26 mouse cellular contexts compared by ENCODE assay signal in genomic region chr15:78521331-78521730, GRCm38 (mm10). TPM values are rescaled to one million over a fixed set of nuclear protein-coding genes. Genes with fewer than 3 reads are reported as not detected.
DNase-seq lines count a peak whose midpoint lies in the region; ATAC-seq lines count a peak whose summit lies in the region.
"Had no signal": no experiment of that assay in that cellular context is flagged by ENCODE, and none has a peak within 500 bp of the region (broad histone marks: within the 10 kb centered on the region; RNA-seq: fewer than 3 reads in every experiment).

No protein-coding gene starts in this region.

- no peaks in the 10 kb centered on the region for H3K9me3 ChIP-seq in heart, embryonic 10.5 days
- H3K9me3 ChIP-seq in hindbrain, embryonic 10.5 days = no peaks in the 10 kb centered on the region
- H3K9me3 ChIP-seq in hindbrain, embryonic 14.5 days (ENCODE audit: control insufficient read depth, low read length) = no peaks in the 10 kb centered on the region
- H3K9me3 ChIP-seq: embryonic facial prominence, embryonic 15.5 days; forebrain, embryonic 10.5 days; heart, embryonic 13.5 days had no signal

- peaks cover 37% of the 10 kb centered on the region for H3K4me1 ChIP-seq in heart, embryonic 10.5 days
- peaks cover 45% of the 10 kb centered on the region for H3K4me1 ChIP-seq in hindbrain, embryonic 10.5 days (replicated peaks)
- no peaks in the 10 kb centered on the region for H3K4me1 ChIP-seq in hindbrain, embryonic 14.5 days (replicated peaks; ENCODE audit: control insufficient read depth, insufficient read depth, low read length)

- peaks cover 17% of the 10 kb centered on the region; the same call in 1 of the 2 replicates for H3K27me3 ChIP-seq in heart, embryonic 10.5 days (ENCODE audit: insufficient read depth, poor library complexity, severe bottlenecking)
- H3K27me3 ChIP-seq in hindbrain, embryonic 10.5 days (ENCODE audit: insufficient read depth, poor library complexity, severe bottlenecking) = no peaks in the 10 kb centered on the region
- H3K27me3 ChIP-seq in hindbrain, embryonic 14.5 days (ENCODE audit: control insufficient read depth, insufficient read depth, low read length) = no peaks in the 10 kb centered on the region
- H3K27me3 ChIP-seq: embryonic facial prominence, embryonic 15.5 days had no signal

- H3K9ac ChIP-seq in hindbrain, embryonic 14.5 days = no peak overlapping the region
- H3K9ac ChIP-seq: embryonic facial prominence, embryonic 15.5 days; heart, embryonic 13.5 days had no signal

- WGBS in heart, embryonic 10.5 days = 77% methylated on average over 8 of the region's 8 CpGs
- 67% methylated on average over 8 of the region's 8 CpGs for WGBS in hindbrain, embryonic 10.5 days
- WGBS in hindbrain, embryonic 14.5 days = 75% methylated on average over 8 of the region's 8 CpGs

- H3K27ac ChIP-seq in heart, embryonic 10.5 days = no peak overlapping the region
- 0 out of 2 replicates have a peak overlapping the region, but pooled peaks have one; percentile 40 for H3K27ac ChIP-seq in hindbrain, embryonic 10.5 days
- no peak overlapping the region for H3K27ac ChIP-seq in hindbrain, embryonic 14.5 days
- H3K27ac ChIP-seq: embryonic facial prominence, embryonic 15.5 days; forebrain, embryonic 10.5 days; heart, embryonic 13.5 days had no signal

- H3K4me3 ChIP-seq in heart, embryonic 10.5 days = no peak overlapping the region
- no peak overlapping the region for H3K4me3 ChIP-seq in hindbrain, embryonic 10.5 days
- H3K4me3 ChIP-seq in hindbrain, embryonic 14.5 days (replicated peaks; ENCODE audit: low read length) = no peak overlapping the region
- H3K4me3 ChIP-seq: embryonic facial prominence, embryonic 15.5 days; erythroblast, embryonic 14.5 days; forebrain, embryonic 10.5 days; heart, embryonic 13.5 days had no signal

- no peak overlapping the region for H3K4me2 ChIP-seq in hindbrain, embryonic 14.5 days (replicated peaks)
- H3K4me2 ChIP-seq: embryonic facial prominence, embryonic 15.5 days; heart, embryonic 13.5 days had no signal

- ATAC-seq in hindbrain, embryonic 14.5 days (ENCODE audit: low FRiP score) = no peak
- ATAC-seq: forebrain, embryonic 14.5 days; hindbrain, embryonic 16.5 days; inflammation-experienced regulatory T-cells, adult 6 months; intestine, postnatal 0 days had no signal

- peak; percentile 95 for DNase-seq in heart, adult 11 months
- no peak for DNase-seq in heart, embryonic 10.5 days (ENCODE audit: low spot score)
- no peak for DNase-seq in hindbrain, embryonic 10.5 days (ENCODE audit: low spot score)
- DNase-seq in hindbrain, embryonic 14.5 days (ENCODE audit: low spot score) = no peak
- DNase-seq in gastrocnemius, postnatal 25 days = peak; percentile 67
- peak; percentile 30 for DNase-seq in skeletal muscle tissue, adult 2 months (ENCODE audit: low read depth, low spot score)
- DNase-seq in layer of hippocampus, adult 18-20 months (ENCODE audit: low spot score in 2 of 2) = no peak
- DNase-seq: adrenal gland, adult 2 months; adrenal gland, postnatal 36 days; cerebellum, adult 11 months; cerebellum, adult 8-10 months; cerebellum, postnatal 14 days; embryo, embryonic 11 days; kidney, adult 8-10 months had no signal

- peaks cover 5% of the 10 kb centered on the region for H3K36me3 ChIP-seq in heart, embryonic 10.5 days
- H3K36me3 ChIP-seq in hindbrain, embryonic 10.5 days = no peaks in the 10 kb centered on the region
- no peaks in the 10 kb centered on the region for H3K36me3 ChIP-seq in hindbrain, embryonic 14.5 days (replicated peaks; ENCODE audit: control insufficient read depth, insufficient read depth)
- H3K36me3 ChIP-seq: forebrain, embryonic 10.5 days had no signal

RNA-seq across cellular contexts. Expression of gene C1qtnf6, which starts 9.9 kb away (rescaled TPM):
- 19.0 and 28.4 TPM in 2 replicates for polyA plus RNA-seq in heart, embryonic 10.5 days (2016; fragmentation: Nextera tagmentation; extraction: Ambion mirVana)
- polyA plus RNA-seq in hindbrain, embryonic 10.5 days (2016; fragmentation: Nextera tagmentation; extraction: Ambion mirVana) = 9.8 and 9.9 TPM in 2 replicates
- polyA plus RNA-seq in hindbrain, embryonic 14.5 days (2014; fragmentation: Nextera tagmentation; extraction: Ambion mirVana) = 9.5 and 11.0 TPM in 2 replicates
- total RNA-seq in gastrocnemius, postnatal 25 days (2021) = 10 to 100 TPM; 16.4 to 16.8 TPM
- 1 to 10 TPM; 2.5 to 3.4 TPM for total RNA-seq in layer of hippocampus, adult 18-20 months (2021)
- polyA plus RNA-seq: erythroblast, embryonic 14.5 days had no signal

RNA-seq across cellular contexts. Expression of gene Sstr3, which starts 23.2 kb away (rescaled TPM):
- 0.12 TPM in 1 of 2 replicates, not detected in the other for polyA plus RNA-seq in heart, embryonic 10.5 days (2016; fragmentation: Nextera tagmentation; extraction: Ambion mirVana)
- 0.04 and 0.22 TPM in 2 replicates for polyA plus RNA-seq in hindbrain, embryonic 10.5 days (2016; fragmentation: Nextera tagmentation; extraction: Ambion mirVana)
- 0.34 and 0.64 TPM in 2 replicates for polyA plus RNA-seq in hindbrain, embryonic 14.5 days (2014; fragmentation: Nextera tagmentation; extraction: Ambion mirVana)
- not detected for total RNA-seq in gastrocnemius, postnatal 25 days (2021)
- total RNA-seq in layer of hippocampus, adult 18-20 months (2021) = 10 to 100 TPM; 30.4 to 31.6 TPM
- total RNA-seq: common myeloid progenitor, adult 5-6 weeks; granulocyte monocyte progenitor cell, adult 5-6 weeks had no signal
- polyA plus RNA-seq: embryonic facial prominence, embryonic 11.5 days; embryonic facial prominence, embryonic 15.5 days; erythroblast, embryonic 14.5 days; heart, embryonic 13.5 days had no signal

RNA-seq across cellular contexts. Expression of gene Il2rb, which starts 26.3 kb away (rescaled TPM):
- not detected in 2 replicates for polyA plus RNA-seq in heart, embryonic 10.5 days (2016; fragmentation: Nextera tagmentation; extraction: Ambion mirVana)
- not detected in 2 replicates for polyA plus RNA-seq in hindbrain, embryonic 10.5 days (2016; fragmentation: Nextera tagmentation; extraction: Ambion mirVana)
- 0.14 and 0.20 TPM in 2 replicates for polyA plus RNA-seq in hindbrain, embryonic 14.5 days (2014; fragmentation: Nextera tagmentation; extraction: Ambion mirVana)
- total RNA-seq in gastrocnemius, postnatal 25 days (2021) = not detected
- under 1 TPM; 0.07 to 0.15 TPM for total RNA-seq in layer of hippocampus, adult 18-20 months (2021)
- total RNA-seq: granulocyte monocyte progenitor cell, adult 5-6 weeks had no signal
- polyA plus RNA-seq: forebrain, embryonic 10.5 days; forebrain, embryonic 14.5 days; hindbrain, embryonic 11.5 days had no signal

RNA-seq across cellular contexts. Expression of gene Rac2, which starts 51.3 kb away (rescaled TPM):
- polyA plus RNA-seq in heart, embryonic 10.5 days (2016; fragmentation: Nextera tagmentation; extraction: Ambion mirVana) = 5.9 and 13.0 TPM in 2 replicates
- polyA plus RNA-seq in hindbrain, embryonic 10.5 days (2016; fragmentation: Nextera tagmentation; extraction: Ambion mirVana) = 7.8 and 8.1 TPM in 2 replicates
- 6.3 and 8.1 TPM in 2 replicates for polyA plus RNA-seq in hindbrain, embryonic 14.5 days (2014; fragmentation: Nextera tagmentation; extraction: Ambion mirVana)
- total RNA-seq in gastrocnemius, postnatal 25 days (2021) = 1 to 10 TPM in 1 of 2 experiments, under 1 TPM in 1; 0.43 to 3.4 TPM
- total RNA-seq in layer of hippocampus, adult 18-20 months (2021) = 1 to 10 TPM; 1.4 to 1.9 TPM

RNA-seq across cellular contexts. Expression of gene Tmprss6, which starts 52.9 kb away (rescaled TPM):
- 0.06 and 1.7 TPM in 2 replicates for polyA plus RNA-seq in heart, embryonic 10.5 days (2016; fragmentation: Nextera tagmentation; extraction: Ambion mirVana)
- polyA plus RNA-seq in hindbrain, embryonic 10.5 days (2016; fragmentation: Nextera tagmentation; extraction: Ambion mirVana) = not detected in 2 replicates
- polyA plus RNA-seq in hindbrain, embryonic 14.5 days (2014; fragmentation: Nextera tagmentation; extraction: Ambion mirVana) = 0.48 and 1.1 TPM in 2 replicates
- not detected for total RNA-seq in gastrocnemius, postnatal 25 days (2021)
- total RNA-seq in layer of hippocampus, adult 18-20 months (2021) = 1 to 10 TPM; 2.7 to 2.8 TPM
- total RNA-seq: common myeloid progenitor, adult 5-6 weeks; granulocyte monocyte progenitor cell, adult 5-6 weeks had no signal
- polyA plus RNA-seq: inflammation-experienced regulatory T-cells, adult 6 months had no signal

Comparison
In these comparisons a context has a peak if more than half of its experiments do, and no peak if none do; other contexts are left out.
1. DNase-seq: peak in heart, adult 11 months (single experiment), gastrocnemius, postnatal 25 days (single experiment) and skeletal muscle tissue, adult 2 months (single experiment); none in heart, embryonic 10.5 days (single experiment), hindbrain, embryonic 10.5 days (single experiment), hindbrain, embryonic 14.5 days (single experiment) and layer of hippocampus, adult 18-20 months (0 of 2).